ENCODE assay signal across 23 mouse cellular contexts in genomic region chr13:95611752-95612151, GRCm38 (mm10). TPM values are rescaled to one million over a fixed set of nuclear protein-coding genes. Genes with fewer than 3 reads are reported as not detected.
DNase-seq lines count a peak whose midpoint lies in the region; ATAC-seq and TF ChIP-seq lines count a peak whose summit lies in the region.
"Had no signal": no experiment of that assay in that cellular context is flagged by ENCODE, and none has a peak within 500 bp of the region (broad histone marks: within the 10 kb centered on the region; RNA-seq: fewer than 3 reads in every experiment).

No protein-coding gene starts in this region.

- TF ChIP-seq EP300 in heart, postnatal 0 days (IDR thresholded peaks at IDR 0.05; ENCODE audit: low read depth), result no peak
- TF ChIP-seq EP300 in heart, adult 2 months (IDR thresholded peaks at IDR 0.05; ENCODE audit: insufficient read depth, low read depth, low read length), result no peak

- H3K27me3 ChIP-seq in heart, embryonic 10.5 days (ENCODE audit: insufficient read depth, poor library complexity, severe bottlenecking), result no peaks in the 10 kb centered on the region
- H3K27me3 ChIP-seq in heart, postnatal 0 days (ENCODE audit: control insufficient read depth, insufficient read depth, low read length), result no peaks in the 10 kb centered on the region
- no peaks in the 10 kb centered on the region for H3K27me3 ChIP-seq in heart, adult 2 months (ENCODE audit: control insufficient read depth, insufficient read depth, low read length)
- no peaks in the 10 kb centered on the region for H3K27me3 ChIP-seq in liver, embryonic 15.5 days
- H3K27me3 ChIP-seq in liver, embryonic 16.5 days (ENCODE audit: control insufficient read depth, insufficient read depth, low read depth, low read length), result no peaks in the 10 kb centered on the region
- H3K27me3 ChIP-seq: embryonic facial prominence, embryonic 12.5 days; intestine, embryonic 15.5 days; lung, embryonic 15.5 days; neural tube, embryonic 15.5 days; stomach, embryonic 15.5 days had no signal

- H3K4me2 ChIP-seq in heart, postnatal 0 days (ENCODE audit: low read depth, low read length), result no peak overlapping the region
- H3K4me2 ChIP-seq in liver, embryonic 15.5 days, result no peak overlapping the region
- H3K4me2 ChIP-seq in liver, embryonic 16.5 days (ENCODE audit: low read depth, low read length), result no peak overlapping the region
- H3K4me2 ChIP-seq: embryonic facial prominence, embryonic 12.5 days; intestine, embryonic 15.5 days; lung, embryonic 15.5 days; neural tube, embryonic 15.5 days; stomach, embryonic 15.5 days had no signal

- WGBS in heart, embryonic 10.5 days, result 65% methylated on average over 4 of the region's 4 CpGs
- WGBS in heart, postnatal 0 days, result 67% methylated on average over 4 of the region's 4 CpGs
- 71% methylated on average over 4 of the region's 4 CpGs for WGBS in heart, adult 2 months
- WGBS in liver, embryonic 15.5 days (ENCODE audit: insufficient replicate concordance), result 76% methylated on average over 4 of the region's 4 CpGs
- 85% methylated on average over 4 of the region's 4 CpGs for WGBS in liver, embryonic 16.5 days (ENCODE audit: insufficient replicate concordance)

- no peak for ATAC-seq in heart, postnatal 0 days (ENCODE audit: insufficient read depth, low read depth)
- ATAC-seq in liver, embryonic 15.5 days (ENCODE audit: insufficient read depth), result no peak
- no peak for ATAC-seq in liver, embryonic 16.5 days (ENCODE audit: low read depth)
- ATAC-seq: forebrain, embryonic 14.5 days; hindbrain, embryonic 16.5 days; intestine, embryonic 15.5 days had no signal

- H3K9ac ChIP-seq in heart, postnatal 0 days (replicated peaks; ENCODE audit: low read depth, low read length), result no peak overlapping the region
- no peak overlapping the region for H3K9ac ChIP-seq in heart, adult 2 months (ENCODE audit: low read depth, low read length)
- H3K9ac ChIP-seq in liver, embryonic 15.5 days, result no peak overlapping the region
- H3K9ac ChIP-seq in liver, embryonic 16.5 days (ENCODE audit: low read depth, low read length), result no peak overlapping the region
- H3K9ac ChIP-seq: embryonic facial prominence, embryonic 12.5 days; intestine, embryonic 15.5 days; lung, embryonic 15.5 days; neural tube, embryonic 15.5 days; stomach, embryonic 15.5 days had no signal

- H3K36me3 ChIP-seq in heart, embryonic 10.5 days, result peaks cover 65% of the 10 kb centered on the region
- peaks cover 5% of the 10 kb centered on the region; the same call in 1 of the 2 replicates for H3K36me3 ChIP-seq in heart, postnatal 0 days (replicated peaks; ENCODE audit: control insufficient read depth, insufficient read depth, low read length)
- no peaks in the 10 kb centered on the region for H3K36me3 ChIP-seq in heart, adult 2 months (ENCODE audit: control insufficient read depth, insufficient read depth, low read length)
- H3K36me3 ChIP-seq in liver, embryonic 15.5 days (replicated peaks), result peaks cover 54% of the 10 kb centered on the region
- H3K36me3 ChIP-seq in liver, embryonic 16.5 days (ENCODE audit: control insufficient read depth, insufficient read depth), result peaks cover 6% of the 10 kb centered on the region
- H3K36me3 ChIP-seq: stomach, embryonic 15.5 days had no signal

- DNase-seq in heart, embryonic 10.5 days (ENCODE audit: low spot score), result no peak
- DNase-seq in heart, postnatal 25 days (ENCODE audit: low spot score), result no peak
- no peak for DNase-seq in heart, postnatal 0 days (ENCODE audit: low spot score)
- no peak for DNase-seq in heart, adult 2 months
- no peak for DNase-seq in liver
- DNase-seq: cerebellum, adult 11-12 months; cerebellum, postnatal 14 days; kidney, postnatal 10 days; right cerebral cortex, adult 18-20 months; thymus, postnatal 25 days had no signal

- no peak for TF ChIP-seq CTCF in heart, postnatal 0 days (IDR thresholded peaks at IDR 0.05; ENCODE audit: low read depth)
- no peak for TF ChIP-seq CTCF in heart, adult 2 months (IDR thresholded peaks at IDR 0.05)

- no peaks in the 10 kb centered on the region for H3K9me3 ChIP-seq in heart, embryonic 10.5 days
- H3K9me3 ChIP-seq in heart, postnatal 0 days (replicated peaks; ENCODE audit: control insufficient read depth, low read length), result no peaks in the 10 kb centered on the region
- H3K9me3 ChIP-seq in liver, embryonic 15.5 days (replicated peaks), result no peaks in the 10 kb centered on the region
- no peaks in the 10 kb centered on the region for H3K9me3 ChIP-seq in liver, embryonic 16.5 days (replicated peaks; ENCODE audit: control insufficient read depth, low read length)
- H3K9me3 ChIP-seq: embryonic facial prominence, embryonic 12.5 days; hindbrain, embryonic 10.5 days; intestine, embryonic 15.5 days; lung, embryonic 15.5 days; stomach, embryonic 15.5 days had no signal

- H3K4me3 ChIP-seq in heart, embryonic 10.5 days, result no peak overlapping the region
- H3K4me3 ChIP-seq in heart, postnatal 0 days (ENCODE audit: low read depth, low read length), result no peak overlapping the region
- H3K4me3 ChIP-seq in heart, adult 2 months, result no peak overlapping the region
- H3K4me3 ChIP-seq in liver, embryonic 15.5 days (replicated peaks), result no peak overlapping the region
- no peak overlapping the region for H3K4me3 ChIP-seq in liver, embryonic 16.5 days (ENCODE audit: low read depth, low read length)
- H3K4me3 ChIP-seq: embryonic facial prominence, embryonic 12.5 days; erythroblast, embryonic 14.5 days; hindbrain, embryonic 10.5 days; intestine, embryonic 15.5 days; left cerebral cortex, adult 2 months; lung, embryonic 15.5 days; midbrain, embryonic 10.5 days; neural tube, embryonic 15.5 days; stomach, embryonic 15.5 days had no signal

- H3K4me1 ChIP-seq in heart, embryonic 10.5 days, result peaks cover 68% of the 10 kb centered on the region
- peaks cover 13% of the 10 kb centered on the region; the same call in 1 of the 2 replicates for H3K4me1 ChIP-seq in heart, postnatal 0 days (ENCODE audit: control insufficient read depth, insufficient read depth)
- H3K4me1 ChIP-seq in heart, adult 2 months (ENCODE audit: control insufficient read depth, insufficient read depth, low read length), result peaks cover 13% of the 10 kb centered on the region
- H3K4me1 ChIP-seq in liver, embryonic 15.5 days (replicated peaks), result peaks cover 79% of the 10 kb centered on the region
- H3K4me1 ChIP-seq in liver, embryonic 16.5 days (ENCODE audit: control insufficient read depth, low read depth, low read length), result peaks cover 58% of the 10 kb centered on the region

- peak overlapping the region; percentile 69; the same call in 1 of the 2 replicates for H3K27ac ChIP-seq in heart, embryonic 10.5 days
- peak overlapping the region; percentile 59 for H3K27ac ChIP-seq in heart, postnatal 0 days (ENCODE audit: low read depth)
- H3K27ac ChIP-seq in heart, adult 2 months, result no peak overlapping the region; the same call in 1 of the 2 replicates
- peak overlapping the region; percentile 48; the same call in 1 of the 2 replicates for H3K27ac ChIP-seq in liver, embryonic 15.5 days (replicated peaks)
- H3K27ac ChIP-seq in liver, embryonic 16.5 days (ENCODE audit: low read length), result peak overlapping the region; percentile 61; the same call in 1 of the 2 replicates
- H3K27ac ChIP-seq: embryonic facial prominence, embryonic 12.5 days; hindbrain, embryonic 10.5 days; intestine, embryonic 15.5 days; left cerebral cortex, adult 2 months; midbrain, embryonic 10.5 days; neural tube, embryonic 15.5 days; stomach, embryonic 15.5 days had no signal

- peaks cover 4% of the 10 kb centered on the region; the same call in 1 of the 2 replicates for H3K79me2 ChIP-seq in heart, adult 2 months (replicated peaks; ENCODE audit: control insufficient read depth, insufficient read depth, low read length)

- no peak for TF ChIP-seq POLR2A in heart, adult 2 months (IDR thresholded peaks at IDR 0.05; ENCODE audit: insufficient read depth, low read depth, low read length)

- intact Hi-C loops in heart, postnatal 25 days (cut with DNase I), result loop anchor here (5.0 kb wide), 1 partner anchor 44 kb away; no protein-coding TSS in a partner anchor
- intact Hi-C loops in heart, adult 2 months (cut with DNase I), result no loop called here

RNA-seq across cellular contexts. Expression of gene F2r, which starts 6.5 kb away (rescaled TPM):
- 159 and 166 TPM in 2 replicates for polyA plus RNA-seq in heart, embryonic 10.5 days (2016; fragmentation: Nextera tagmentation; extraction: Ambion mirVana)
- total RNA-seq in heart, postnatal 25 days (2021), result 10 to 100 TPM; 21.6 to 23.1 TPM
- 105 and 161 TPM in 2 replicates for total RNA-seq in heart, postnatal 0 days (2014; rRNA removed; ENCODE audit: low replicate concordance)
- polyA plus RNA-seq in heart, postnatal 0 days (2015; fragmentation: Nextera tagmentation; extraction: Ambion mirVana), result 62.1 and 63.9 TPM in 2 replicates
- total RNA-seq in heart, adult 2 months (2021), result 10 to 100 TPM; 23.6 to 23.8 TPM
- 19.3 and 20.4 TPM in 2 replicates for polyA plus RNA-seq in heart, adult 2 months (2012; rRNA removed)
- polyA plus RNA-seq in liver, embryonic 15.5 days (2015; fragmentation: Nextera tagmentation; extraction: Ambion mirVana), result 32.3 and 35.9 TPM in 2 replicates
- 37.2 and 37.5 TPM in 2 replicates for polyA plus RNA-seq in liver, embryonic 16.5 days (2015; fragmentation: Nextera tagmentation; extraction: Ambion mirVana)
